Mouse (Mus musculus): ENCODE data around the gene Sppl3.

The Sppl3 gene

GRCm38 (mm10) chr5:115125211-115125871 is 114.4 kb downstream of the Sppl3 start:
- no peak for DNase-seq (ENCODE audit: low read depth, low spot score)

- no peak for DNase-seq (ENCODE audit: low read depth, low spot score)
These were observed 115.8 kb downstream of the Sppl3 start for GRCm38 (mm10) chr5:115126578-115127312.

GRCm38 (mm10) chr5:115127421-115128179 is 116.7 kb downstream of the Sppl3 start:
- DNase-seq (ENCODE audit: low read depth, low spot score) = no peak

- DNase-seq (ENCODE audit: low read depth, low spot score) = no peak
These were observed 118.4 kb downstream of the Sppl3 start for GRCm38 (mm10) chr5:115129328-115129727.

GRCm38 (mm10) chr5:115132465-115132864 is 121.5 kb downstream of the Sppl3 start:
- DNase-seq (ENCODE audit: low read depth, low spot score) = no peak

GRCm38 (mm10) chr5:115133358-115134066 is 122.6 kb downstream of the Sppl3 start:
- DNase-seq (ENCODE audit: low read depth, low spot score) = no peak

- DNase-seq (ENCODE audit: low read depth, low spot score) = peak; percentile 73
These were observed 123.6 kb downstream of the Sppl3 start, which contains the start of gene Unc119b for GRCm38 (mm10) chr5:115134234-115135165. Gene Unc119b (minus strand): TSS chr5:115134975.

GRCm38 (mm10) chr5:115139124-115139523 is 128.2 kb downstream of the Sppl3 start:
- DNase-seq (ENCODE audit: low read depth, low spot score) = no peak

GRCm38 (mm10) chr5:115140726-115141125 is 129.8 kb downstream of the Sppl3 start:
- DNase-seq (ENCODE audit: low read depth, low spot score) = no peak

- DNase-seq (ENCODE audit: low read depth, low spot score) = no peak
These were observed 131.3 kb downstream of the Sppl3 start for GRCm38 (mm10) chr5:115142166-115142697.

- DNase-seq (ENCODE audit: low read depth, low spot score) = no peak
These were observed 132.6 kb downstream of the Sppl3 start for GRCm38 (mm10) chr5:115143552-115143951.

- DNase-seq (ENCODE audit: low read depth, low spot score) = no peak
These were observed 133.5 kb downstream of the Sppl3 start for GRCm38 (mm10) chr5:115144471-115144870.

GRCm38 (mm10) chr5:115145253-115145968 is 134.5 kb downstream of the Sppl3 start:
- no peak for DNase-seq (ENCODE audit: low read depth, low spot score)

- DNase-seq (ENCODE audit: low read depth, low spot score) = no peak
These were observed 135.2 kb downstream of the Sppl3 start for GRCm38 (mm10) chr5:115145976-115146746.

- DNase-seq (ENCODE audit: low read depth, low spot score) = no peak
These were observed 135.8 kb downstream of the Sppl3 start for GRCm38 (mm10) chr5:115146747-115147130.

GRCm38 (mm10) chr5:115147388-115147787 is 136.5 kb downstream of the Sppl3 start:
- no peak for DNase-seq (ENCODE audit: low read depth, low spot score)

GRCm38 (mm10) chr5:115148378-115148777 is 137.4 kb downstream of the Sppl3 start:
- DNase-seq (ENCODE audit: low read depth, low spot score) = no peak
